Mouse (Mus musculus) forebrain, embryonic 11.5 days (tissue): ENCODE measurements around the gene Coasy. TPM values are rescaled to one million over a fixed set of nuclear protein-coding genes. Genes with fewer than 3 reads are reported as not detected.

Source experiments
- ATAC-seq: fragments of 200-750 bp; cut with Nextera tagmentation; replicated peaks from 2 replicates; pipeline ENCODE4 v1.8.0; 2017; ENCODE audit warnings: moderate TSS enrichment; ENCODE audit not compliant: low FRiP score
- DNase-seq: peaks from one replicate; pipeline ENCODE4 v3.0.0-alpha.2; 2017; ENCODE audit warnings: low spot score
- H3K27ac ChIP-seq: fragments of 300-500 bp; sonication (generic); 2 replicates; pipeline ENCODE4 v1.5.1; 2014; ENCODE audit warnings: low read depth, low read length
- H3K27me3 ChIP-seq: fragments of 300-500 bp; sonication (generic); 2 replicates; pipeline ENCODE4 v1.6.1; 2014; ENCODE audit warnings: mild to moderate bottlenecking, low read length, mixed read lengths; ENCODE audit not compliant: control insufficient read depth, insufficient read depth
- H3K36me3 ChIP-seq: fragments of 300-500 bp; sonication (generic); 2 replicates; pipeline ENCODE4 v1.6.1; 2014; ENCODE audit warnings: mild to moderate bottlenecking, low read length, moderate library complexity, mixed read lengths; ENCODE audit not compliant: control insufficient read depth, insufficient read depth
- H3K4me1 ChIP-seq: fragments of 300-500 bp; sonication (generic); replicated peaks from 2 replicates; pipeline ENCODE4 v1.6.1; 2014; ENCODE audit warnings: low read length, mixed read lengths; ENCODE audit not compliant: control insufficient read depth, insufficient read depth
- H3K4me2 ChIP-seq: fragments of 300-500 bp; sonication (generic); 2 replicates; pipeline ENCODE4 v1.6.1; 2014; ENCODE audit warnings: low read depth, mild to moderate bottlenecking, low read length, moderate library complexity, mixed read lengths; ENCODE audit not compliant: severe bottlenecking
- H3K4me3 ChIP-seq: fragments of 300-500 bp; sonication (generic); 2 replicates; pipeline ENCODE4 v1.5.1; 2014; ENCODE audit warnings: low read depth, low read length
- H3K9ac ChIP-seq: fragments of 300-500 bp; sonication (generic); 2 replicates; pipeline ENCODE4 v1.6.1; 2014; ENCODE audit warnings: low read length
- H3K9me3 ChIP-seq: fragments of 300-500 bp; sonication (generic); 2 replicates; pipeline ENCODE4 v1.6.1; 2016; ENCODE audit warnings: low read length, mixed read lengths; ENCODE audit not compliant: control insufficient read depth
- WGBS: fragments of 180-500 bp; shearing (Covaris S2); extraction: QIAGEN DNeasy Blood & Tissue Kit; methylation state at CpG from one replicate; pipeline ENCODE4 v1.1.7; 2014; 5-methylcytosine and 5-hydroxymethylcytosine counted together
- polyA plus RNA-seq: library from polyadenylated mRNA; unstranded; fragments of >200 nt; fragmentation: Nextera tagmentation; extraction: Ambion mirVana; gene quantifications from 2 replicates; pipeline ENCODE4 v1.2.1, GENCODE M21; 2014

Gene Coasy
- polyA plus RNA-seq: 50.4 and 51.5 TPM in 2 replicates

DNA sequence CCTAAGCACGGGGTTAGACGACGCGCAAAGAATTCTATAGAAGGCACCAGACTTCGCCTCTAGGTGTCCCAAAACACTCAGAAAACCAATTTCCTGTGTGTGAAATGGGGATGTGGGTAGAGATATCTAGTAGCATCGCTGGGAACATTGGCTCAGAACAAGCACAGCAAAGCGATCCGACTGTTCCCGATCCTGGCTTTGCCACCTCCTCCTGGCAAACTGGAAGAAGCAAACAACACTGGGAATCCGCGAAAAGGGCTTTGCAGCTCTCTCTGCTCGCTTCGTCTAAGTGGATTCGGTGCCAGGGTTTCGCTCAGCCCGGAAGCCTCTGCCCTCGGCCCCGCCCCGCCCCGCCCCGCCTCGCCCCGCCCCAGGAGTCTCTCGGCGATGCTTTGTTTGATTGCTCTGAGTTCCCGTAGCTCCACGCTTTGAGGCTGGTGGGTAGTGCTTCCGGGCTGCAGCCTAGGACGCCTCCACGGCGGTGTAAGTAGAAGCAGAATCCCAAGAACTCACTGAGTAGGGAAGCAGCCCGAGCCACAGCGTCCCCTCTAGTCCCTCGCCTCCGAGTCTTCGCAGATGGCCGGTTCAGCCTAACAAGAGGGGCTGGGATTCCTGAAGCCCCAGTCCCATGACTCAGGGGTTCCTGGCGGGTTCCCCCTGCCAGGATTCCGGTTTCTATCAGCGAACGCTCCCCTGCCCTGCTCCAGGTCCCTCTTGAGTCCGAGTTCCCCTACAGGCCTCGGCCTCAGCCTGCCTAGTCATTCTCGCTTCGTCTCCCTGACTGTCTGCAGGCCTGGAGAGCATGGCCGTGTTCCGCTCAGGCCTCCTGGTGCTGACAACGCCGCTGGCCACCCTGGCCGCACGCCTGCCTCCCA, at the start of gene Coasy:
TSS of gene Coasy (plus strand) at position 358 of the 875 bp plus-strand sequence.
- Histone ChIP-seq H3K9me3 (no peaks in the 10 kb centered on the region), H3K4me1 (peaks cover 21% of the 10 kb centered on the region)

GRCm38 (mm10) chr11:101033856-101034500, 48.4 kb upstream of the Coasy start:
- no peak overlapping the region for H3K9ac ChIP-seq
- H3K9me3 ChIP-seq: no peaks in the 10 kb centered on the region
- no peaks in the 10 kb centered on the region for H3K27me3 ChIP-seq
- H3K36me3 ChIP-seq: no peaks in the 10 kb centered on the region; the same call in 1 of the 2 replicates
- ATAC-seq (no peak), DNase-seq (no peak)
- no peaks in the 10 kb centered on the region for H3K4me1 ChIP-seq
- H3K4me3 ChIP-seq: no peak overlapping the region
- WGBS: 95% methylated on average over 17 of the region's 17 CpGs
- no peak overlapping the region for H3K27ac ChIP-seq
- no peak overlapping the region for H3K4me2 ChIP-seq

More for the DNA sequence above, at the start of gene Coasy:
- under 1% methylated on average over 51 of the region's 51 CpGs for WGBS
- Histone ChIP-seq H3K36me3 (no peaks in the 10 kb centered on the region), H3K4me3 (peak within 1 kb of the TSS; percentile 87), H3K4me2 (peak within 1 kb of the TSS; percentile 99), H3K27me3 (peaks cover 39% of the 10 kb centered on the region), H3K9ac (peak within 1 kb of the TSS; percentile 96), H3K27ac (peak within 1 kb of the TSS; percentile 71)
- ATAC-seq: peak; percentile 85
- peak; percentile 96 for DNase-seq

DNA sequence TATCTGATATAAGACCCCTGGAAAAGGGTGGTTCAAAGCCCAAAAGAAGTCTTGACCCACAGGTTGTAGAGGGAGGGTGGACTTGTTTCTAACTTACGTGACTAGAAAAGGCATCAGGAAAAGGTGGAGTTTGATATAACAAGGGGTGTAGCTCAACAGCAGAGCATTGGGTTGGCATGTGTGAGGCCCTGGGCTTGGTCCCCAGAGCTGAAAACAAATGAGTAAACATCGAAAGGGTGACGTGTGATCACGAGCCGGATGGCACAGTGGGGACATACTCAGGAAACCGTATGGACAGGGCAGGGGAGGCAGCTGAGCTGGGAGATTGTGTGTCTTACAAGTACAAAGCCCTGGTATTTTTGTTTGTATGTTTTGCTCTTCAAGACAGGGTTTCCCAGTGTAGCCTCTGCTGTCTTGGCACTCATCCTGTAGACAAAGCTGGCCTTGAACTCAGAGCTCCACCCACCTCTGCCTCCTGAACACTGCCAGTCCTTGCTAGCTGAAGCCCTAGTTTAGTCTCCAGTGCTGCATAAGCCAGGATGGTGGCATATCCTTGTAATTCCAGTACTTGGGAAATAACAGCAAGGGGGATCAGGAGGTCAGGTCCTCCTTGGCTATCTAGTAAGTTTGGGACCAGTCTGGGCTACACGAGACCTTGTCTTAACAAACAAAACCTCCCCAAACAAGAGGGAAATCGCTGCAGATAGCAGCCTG, 47.6 kb upstream of the Coasy start:
- Histone ChIP-seq H3K27ac (no peak overlapping the region), H3K9me3 (no peaks in the 10 kb centered on the region), H3K4me3 (no peak overlapping the region), H3K9ac (no peak overlapping the region), H3K4me1 (no peaks in the 10 kb centered on the region), H3K27me3 (no peaks in the 10 kb centered on the region), H3K36me3 (no peaks in the 10 kb centered on the region; the same call in 1 of the 2 replicates), H3K4me2 (no peak overlapping the region)
- ATAC-seq (no peak), DNase-seq (no peak)
- WGBS: 93% methylated on average over 8 of the region's 8 CpGs

- WGBS: 94% methylated on average over 4 of the region's 4 CpGs
- H3K36me3 ChIP-seq: no peaks in the 10 kb centered on the region; the same call in 1 of the 2 replicates
These were observed 47.1 kb upstream of the Coasy start for GRCm38 (mm10) chr11:101035328-101035695.

DNA sequence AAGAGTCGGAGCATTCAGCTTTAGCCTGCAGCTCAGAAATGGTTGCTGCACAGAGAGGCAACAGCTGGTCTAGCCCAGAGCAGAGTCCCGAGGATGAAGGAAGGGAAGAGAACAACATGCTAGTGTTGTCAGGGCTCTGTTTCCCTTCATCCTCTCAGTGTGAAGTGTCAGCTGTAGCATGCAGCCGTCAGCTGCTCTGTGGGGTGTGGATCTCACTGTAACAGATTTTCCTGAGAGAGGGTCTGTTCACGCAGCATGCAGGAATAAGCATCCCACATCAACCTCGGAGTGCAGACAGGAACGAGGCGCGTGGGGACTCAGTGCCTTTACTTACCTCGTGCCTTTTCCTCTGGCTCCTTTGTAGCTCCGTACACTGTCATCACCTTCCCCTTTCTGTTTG, 44.6 kb upstream of the Coasy start:
- ATAC-seq (no peak), DNase-seq (no peak)
- Histone ChIP-seq H3K27me3 (no peaks in the 10 kb centered on the region), H3K4me3 (no peak overlapping the region), H3K36me3 (no peaks in the 10 kb centered on the region; the same call in 1 of the 2 replicates), H3K4me1 (no peaks in the 10 kb centered on the region), H3K27ac (no peak overlapping the region), H3K9ac (no peak overlapping the region), H3K9me3 (no peaks in the 10 kb centered on the region), H3K4me2 (no peak overlapping the region)
- 85% methylated on average over 10 of the region's 10 CpGs for WGBS

More at GRCm38 (mm10) chr11:101035328-101035695, 47.1 kb upstream of the Coasy start:
- no peaks in the 10 kb centered on the region for H3K9me3 ChIP-seq
- H3K27me3 ChIP-seq: no peaks in the 10 kb centered on the region
- H3K9ac ChIP-seq: no peak overlapping the region
- no peak overlapping the region for H3K4me2 ChIP-seq
- ATAC-seq: no peak
- H3K4me3 ChIP-seq: no peak overlapping the region
- no peak for DNase-seq
- no peak overlapping the region for H3K27ac ChIP-seq
- H3K4me1 ChIP-seq: no peaks in the 10 kb centered on the region

DNA sequence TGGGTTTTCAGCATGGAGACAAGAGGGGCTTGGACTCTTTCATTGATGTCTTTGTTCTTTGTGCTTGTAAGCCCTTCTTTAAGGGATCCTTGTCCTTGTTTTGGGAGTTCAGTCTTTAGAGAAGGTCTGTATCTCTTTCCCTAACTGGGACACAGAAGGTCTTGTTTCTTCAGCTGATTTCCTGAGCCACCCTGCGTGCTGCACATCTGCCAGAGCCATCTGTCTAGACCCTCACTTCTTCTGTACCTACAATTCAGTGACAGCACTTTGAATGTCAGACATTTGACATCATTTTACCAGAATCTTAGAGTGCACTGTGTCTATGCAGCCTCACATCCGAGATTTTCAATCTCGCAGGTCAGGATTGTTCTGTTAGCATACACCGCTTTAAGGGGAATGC, 36.5 kb upstream of the Coasy start:
- ATAC-seq: no peak

DNA sequence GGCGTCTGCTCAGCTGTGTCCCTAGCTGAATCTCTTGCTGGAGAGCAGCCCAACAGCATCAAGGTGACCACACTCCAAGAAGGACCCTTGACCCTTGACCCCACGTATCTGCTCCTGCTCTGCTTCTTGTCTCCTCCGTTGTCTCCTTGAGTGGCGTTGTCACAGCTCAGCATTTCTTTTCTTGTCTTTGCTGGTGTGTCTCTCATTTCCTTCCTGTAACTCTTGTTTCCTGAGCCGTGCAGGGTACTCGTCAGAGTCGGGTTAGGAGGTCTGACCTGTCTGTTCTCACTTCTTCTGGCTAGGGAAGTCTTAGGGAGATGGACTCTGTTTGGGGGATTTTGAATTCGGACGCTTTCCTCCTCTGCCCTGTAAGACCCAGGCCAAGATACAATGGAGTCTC, 35.9 kb upstream of the Coasy start:
- Histone ChIP-seq H3K27me3 (no peaks in the 10 kb centered on the region), H3K4me3 (no peak overlapping the region), H3K4me2 (no peak overlapping the region), H3K36me3 (no peaks in the 10 kb centered on the region; the same call in 1 of the 2 replicates), H3K9ac (no peak overlapping the region), H3K9me3 (no peaks in the 10 kb centered on the region), H3K27ac (no peak overlapping the region), H3K4me1 (no peaks in the 10 kb centered on the region)
- WGBS: 70% methylated on average over 9 of the region's 9 CpGs
- DNase-seq (no peak), ATAC-seq (no peak)

More for the DNA sequence above, 36.5 kb upstream of the Coasy start:
- WGBS: 90% methylated on average over 4 of the region's 4 CpGs
- Histone ChIP-seq H3K9me3 (no peaks in the 10 kb centered on the region), H3K27ac (no peak overlapping the region), H3K4me3 (no peak overlapping the region), H3K27me3 (no peaks in the 10 kb centered on the region), H3K4me2 (no peak overlapping the region), H3K9ac (no peak overlapping the region), H3K36me3 (no peaks in the 10 kb centered on the region; the same call in 1 of the 2 replicates), H3K4me1 (no peaks in the 10 kb centered on the region)
- no peak for DNase-seq

DNA sequence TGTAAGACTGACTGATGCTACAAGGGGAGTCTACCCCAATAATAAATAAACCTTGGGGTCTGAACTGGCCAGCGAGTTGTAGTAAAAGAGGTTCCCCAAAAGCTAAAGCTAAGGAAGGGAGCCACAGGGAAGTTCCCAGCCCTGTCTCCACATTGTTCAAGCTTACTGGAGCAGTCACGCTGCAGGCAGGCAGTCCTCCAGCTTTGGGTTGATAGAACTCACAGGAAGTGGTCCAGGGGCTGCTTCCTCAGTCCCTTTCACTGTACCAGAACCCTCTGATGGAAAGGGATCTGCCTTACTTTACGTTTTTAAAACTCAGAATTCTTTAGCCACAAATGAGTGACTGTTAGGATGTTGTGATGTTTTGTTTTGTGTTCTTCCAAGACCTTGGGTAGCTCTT, 34.9 kb upstream of the Coasy start:
- DNase-seq: no peak

More for the DNA sequence above, 34.9 kb upstream of the Coasy start:
- Histone ChIP-seq H3K27me3 (no peaks in the 10 kb centered on the region), H3K27ac (no peak overlapping the region), H3K9me3 (no peaks in the 10 kb centered on the region), H3K4me1 (no peaks in the 10 kb centered on the region), H3K9ac (no peak overlapping the region), H3K4me2 (no peak overlapping the region), H3K4me3 (no peak overlapping the region), H3K36me3 (no peaks in the 10 kb centered on the region; the same call in 1 of the 2 replicates)
- WGBS: 93% methylated on average over 3 of the region's 3 CpGs
- no peak for ATAC-seq
